Mouse (Mus musculus) liver, postnatal 0 days (tissue): ENCODE measurements around the gene Coro2b.

Source experiments
- CTCF ChIP-seq: sonication (generic); IDR thresholded peaks from 2 replicates; pipeline ENCODE4 v1.5.1; 2016; ENCODE audit warnings: antibody characterized with exemption, low read depth
- EP300 ChIP-seq: IDR thresholded peaks from 2 replicates; pipeline ENCODE4 v1.6.1; 2016; ENCODE audit warnings: antibody characterized with exemption, low read depth, mild to moderate bottlenecking

DNA sequence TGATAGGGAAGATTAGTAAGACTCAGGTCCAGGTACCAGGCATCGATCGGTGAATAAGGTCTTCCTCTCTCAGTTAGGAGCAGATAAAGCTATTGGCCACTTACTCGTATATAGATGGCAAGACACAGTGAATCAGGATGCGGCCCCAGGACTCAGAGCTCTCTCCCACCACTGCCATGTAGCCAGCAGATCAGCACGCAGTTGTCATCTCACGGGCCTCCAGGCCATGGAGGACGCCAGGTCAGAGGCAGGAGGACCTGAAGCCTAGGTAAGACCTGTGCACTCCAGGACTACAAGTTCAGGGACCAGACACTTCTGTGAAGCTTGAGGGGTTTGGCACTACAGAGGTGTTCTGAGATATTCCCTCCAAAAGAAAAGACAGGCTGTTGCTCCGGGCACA is 21.2 kb upstream of the Coro2b start:
- TF ChIP-seq CTCF (no peak), EP300 (no peak)
